Mouse (Mus musculus) adrenal gland, postnatal 14 days (tissue): ENCODE measurements around the gene Shb. TPM values are rescaled to one million over a fixed set of nuclear protein-coding genes. Genes with fewer than 3 reads are reported as not detected.
"Not testable (repeated sequence)": the region's sequence is repeated elsewhere in the genome, so short reads cannot be mapped to it uniquely, and the experiment has no call there.

Experiments
- DNase-seq: peaks from one replicate; pipeline ENCODE4 v3.0.0; 2021; ENCODE audit warnings: mixed read lengths
- microRNA-seq, 2 experiments: library from miRNA; unstranded; fragments of <30 nt; microRNA quantifications; one replicate each; pipeline ENCODE4 v1.2.0; 2021
- total RNA-seq: library from RNA; stranded (reverse); gene quantifications from 2 replicates; pipeline ENCODE4 v1.2.3, GENCODE M21; 2021

Gene Shb
- total RNA-seq, 1 experiment from 2014 or later: 76.8 TPM

GRCm38 (mm10) chr4:45392994-45393393 lies 139.3 kb downstream of the Shb start:
- DNase-seq: no peak

GRCm38 (mm10) chr4:45392572-45392971 lies 139.7 kb downstream of the Shb start:
- no peak for DNase-seq

GRCm38 (mm10) chr4:45392099-45392498 lies 140.2 kb downstream of the Shb start:
- DNase-seq: no peak

- not testable (repeated sequence) for DNase-seq
Measured at GRCm38 (mm10) chr4:45387296-45387695, 145.0 kb downstream of the Shb start.

GRCm38 (mm10) chr4:45382133-45382532 lies 150.1 kb downstream of the Shb start:
- not testable (repeated sequence) for DNase-seq

DNA sequence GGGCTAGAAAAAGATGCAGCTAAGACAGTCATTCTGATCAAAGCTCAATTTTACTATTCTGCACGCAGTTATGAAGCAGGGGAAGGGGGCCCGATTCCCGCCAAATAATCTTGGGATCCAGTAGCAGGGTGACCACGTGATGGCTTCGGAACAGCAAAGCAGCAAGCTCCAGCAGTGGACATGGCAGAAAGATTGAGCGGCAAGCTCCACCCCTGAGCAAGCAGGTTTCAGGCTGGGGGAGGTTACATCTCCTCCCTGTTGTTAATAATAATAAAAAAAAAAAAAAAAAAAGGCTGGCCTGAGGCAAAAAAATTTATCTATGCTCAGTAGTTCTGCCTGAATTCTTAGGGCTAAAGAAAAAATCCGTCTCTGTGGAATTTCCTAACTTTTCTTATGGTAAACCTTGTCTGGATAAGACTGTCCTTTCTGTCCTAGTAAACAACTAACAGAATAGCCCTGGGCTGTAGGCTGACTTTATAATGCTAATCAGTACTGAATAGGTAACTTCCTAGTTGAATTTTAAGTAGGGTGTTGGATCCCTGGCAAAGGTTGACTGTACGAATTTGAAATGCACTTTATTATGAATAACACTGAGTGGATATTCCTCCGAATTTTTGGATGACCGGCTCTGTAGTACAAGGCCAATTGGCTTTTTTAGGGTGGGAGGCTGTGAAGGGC lies 151.2 kb downstream of the Shb start:
- not testable (repeated sequence) for DNase-seq

DNA sequence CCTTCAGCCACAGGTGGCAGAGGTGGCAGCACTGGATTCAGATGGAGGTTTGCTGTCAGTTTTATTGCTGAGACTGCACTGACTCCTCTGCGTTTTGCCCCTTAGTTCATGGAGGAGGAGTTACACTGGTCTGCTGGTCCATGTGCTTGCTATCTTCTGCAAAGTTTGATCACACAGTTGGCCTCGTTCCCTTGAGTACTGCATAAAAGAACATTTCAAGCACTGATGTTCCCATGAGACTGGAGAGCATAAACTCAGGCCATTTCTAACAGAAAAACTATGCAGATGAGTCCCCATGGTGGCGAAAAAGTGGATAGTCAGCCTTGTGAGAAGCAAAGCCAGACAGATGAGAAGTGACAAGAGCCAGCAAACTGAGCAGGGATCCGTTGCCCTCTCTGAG lies 155.7 kb downstream of the Shb start:
- no peak for DNase-seq

- no peak for DNase-seq
Measured at GRCm38 (mm10) chr4:45374879-45375278, 157.4 kb downstream of the Shb start.

Small RNA genes lying within 50 kb of the gene (microRNA-seq; reads per million reads assigned to microRNA genes)
- 0 reads per million in 2 experiments for gene Gm22518
- 0 reads per million in 2 experiments for gene Gm25692

Other genes starting within 250 kb of the Shb start
- 12.0 and 13.4 TPM in 2 replicates for gene Trmt10b, start 235.3 kb downstream of the Shb start, total RNA-seq
- 24.9 and 28.2 TPM in 2 replicates for gene Dcaf10, start 190.4 kb downstream of the Shb start, total RNA-seq
- 36.1 and 38.6 TPM in 2 replicates for gene Exosc3, start 189.7 kb downstream of the Shb start, total RNA-seq
- gene Slc25a51, start 123.7 kb downstream of the Shb start, total RNA-seq: 449 and 529 TPM in 2 replicates